Mouse (Mus musculus) heart, adult 2 months (tissue): ENCODE data around the gene Rab4b.

Source experiments
- CTCF ChIP-seq: fragments of 200-600 bp; IDR thresholded peaks from 2 replicates; pipeline ENCODE4 v1.8.1; 2022; ENCODE audit warnings: antibody characterized with exemption, mild to moderate bottlenecking, moderate library complexity
- EP300 ChIP-seq: fragments of 200-500 bp; IDR thresholded peaks from 2 replicates; pipeline ENCODE4 v1.6.1; 2011; ENCODE audit warnings: low read depth, low read length, control low read depth; ENCODE audit not compliant: insufficient read depth

- TF ChIP-seq EP300 (no peak), CTCF (no peak)
These were observed 7.7 kb downstream of the Rab4b start for GRCm38 (mm10) chr7:27170981-27171380.
